Mouse (Mus musculus) E14TG2a.4 (cell line): ENCODE measurements around the gene Trex1.
A peak's percentile ranks its signal among the peaks of the same experiment; 100 is the strongest.

Experiments
- H3K27me3 ChIP-seq: 2 replicates; pipeline ENCODE4 v1.6.1; 2014; ENCODE audit warnings: low read length, control low read depth; ENCODE audit not compliant: insufficient read depth
- H3K36me3 ChIP-seq: 2 replicates; pipeline ENCODE4 v1.6.1; 2014; ENCODE audit warnings: low read length, control low read depth; ENCODE audit not compliant: insufficient read depth
- H3K4me1 ChIP-seq: replicated peaks from 2 replicates; pipeline ENCODE4 v1.6.1; 2014; ENCODE audit warnings: low read depth, low read length, control low read depth
- H3K4me3 ChIP-seq: replicated peaks from 2 replicates; pipeline ENCODE4 v1.5.1; 2014; ENCODE audit warnings: mild to moderate bottlenecking, low read length
- H3K9me3 ChIP-seq: 2 replicates; pipeline ENCODE4 v1.6.1; 2014; ENCODE audit warnings: low read length, control low read depth
- CTCF ChIP-seq: conservative IDR thresholded peaks from 2 replicates; pipeline ENCODE4 v1.5.1; 2014; ENCODE audit warnings: low read length
- NANOG ChIP-seq: IDR thresholded peaks from 2 replicates; pipeline ENCODE4 v1.6.1; 2014; ENCODE audit warnings: borderline replicate concordance, low read length, mixed read lengths
- POU5F1 ChIP-seq: IDR thresholded peaks from 2 replicates; pipeline ENCODE4 v1.6.1; 2014; ENCODE audit warnings: low read length, borderline replicate concordance

Trex1 gene

DNA sequence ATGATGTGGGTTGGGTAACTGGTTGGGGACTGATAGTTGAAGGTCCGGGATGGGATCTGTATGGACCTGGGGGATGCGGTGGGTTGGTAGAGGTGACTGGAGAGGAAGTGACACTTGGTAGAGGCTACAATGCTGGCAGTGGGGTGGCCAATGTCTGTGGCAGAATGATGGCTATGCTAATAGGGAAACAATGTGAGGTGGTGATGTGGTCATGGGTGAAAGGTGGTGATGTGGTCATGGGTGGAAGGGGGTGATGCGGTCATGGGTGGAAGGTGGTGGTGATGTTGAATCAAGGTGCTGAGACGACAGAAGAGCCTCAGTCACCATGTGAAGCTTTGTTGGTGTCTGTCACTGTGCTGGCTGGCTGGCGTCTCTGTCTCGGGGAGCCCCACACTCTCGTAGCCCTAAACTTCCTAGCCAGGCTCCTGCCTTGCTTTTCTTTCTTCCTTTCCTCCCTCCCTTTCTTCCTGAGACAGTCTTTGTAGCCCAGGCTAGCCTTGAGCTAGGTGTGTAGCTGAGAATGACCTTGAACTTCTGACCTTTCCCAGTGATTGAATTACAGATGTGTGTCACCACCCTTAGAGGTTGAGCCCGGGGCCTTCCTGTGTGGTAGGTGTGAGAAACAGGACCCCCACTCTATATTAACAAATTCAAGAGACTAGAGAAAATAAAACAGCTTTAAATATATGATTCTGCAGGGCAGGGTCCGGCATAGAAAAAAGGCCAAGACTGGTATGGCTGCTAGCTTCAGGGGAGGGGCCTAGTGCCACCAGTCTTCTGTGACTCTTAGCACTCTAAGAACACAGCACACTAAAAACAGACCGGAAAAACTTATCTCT is 7.7 kb downstream of the Trex1 start:
- Histone ChIP-seq H3K9me3 (no peaks in the 10 kb centered on the region), H3K4me3 (peak overlapping the region; percentile 30; the same call in 1 of the 2 replicates), H3K36me3 (peaks cover 13% of the 10 kb centered on the region), H3K4me1 (peaks cover 85% of the 10 kb centered on the region), H3K27me3 (no peaks in the 10 kb centered on the region)
- TF ChIP-seq NANOG (no peak), CTCF (no peak), POU5F1 (no peak)

DNA sequence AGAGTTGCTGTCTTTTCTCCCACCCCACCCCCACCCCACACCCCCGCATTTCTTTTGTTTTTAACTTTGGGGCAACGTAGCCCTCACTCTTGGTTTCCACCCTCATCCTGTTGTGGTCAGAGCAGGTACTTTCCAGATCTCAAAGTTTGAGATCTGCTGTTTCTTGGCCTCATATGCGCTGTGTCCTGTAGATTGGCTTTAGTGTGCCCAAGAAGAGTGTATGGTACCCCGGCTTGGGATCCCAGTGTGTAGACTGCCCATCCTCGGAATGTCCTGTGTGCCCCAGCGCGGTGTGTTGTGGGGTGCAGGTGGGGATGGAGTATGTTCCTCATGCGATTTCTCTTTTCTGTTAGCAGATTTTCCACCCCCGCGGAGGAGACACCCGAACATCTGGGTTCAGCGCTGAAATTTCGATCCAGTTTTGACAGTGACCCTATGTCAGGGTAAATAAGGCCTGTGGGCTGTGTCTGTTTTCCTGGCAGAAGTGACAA is 8.5 kb downstream of the Trex1 start:
- Histone ChIP-seq H3K4me3 (peak overlapping the region; percentile 30; the same call in 1 of the 2 replicates), H3K36me3 (peaks cover 5% of the 10 kb centered on the region), H3K27me3 (no peaks in the 10 kb centered on the region), H3K9me3 (no peaks in the 10 kb centered on the region), H3K4me1 (peaks cover 80% of the 10 kb centered on the region)
- no peak for TF ChIP-seq NANOG
- TF ChIP-seq CTCF: no peak
- no peak for TF ChIP-seq POU5F1

DNA sequence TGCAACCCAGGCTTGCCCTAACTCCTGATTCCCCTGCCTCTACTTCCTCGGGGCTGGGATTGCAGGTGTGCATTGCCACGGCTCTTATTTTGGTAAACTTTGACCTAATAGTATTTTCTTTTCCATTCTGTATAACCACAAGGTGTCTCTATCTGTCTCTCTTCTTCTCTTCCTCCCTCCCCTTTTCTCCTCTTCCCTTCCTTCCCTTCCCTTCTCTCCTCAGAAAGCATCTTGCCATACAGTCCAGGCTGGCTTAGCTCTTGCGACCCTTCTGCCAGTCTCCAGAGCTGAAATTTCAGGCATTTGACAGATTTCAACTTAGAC is 8.9 kb downstream of the Trex1 start:
- TF ChIP-seq POU5F1 (no peak), NANOG (no peak), CTCF (no peak)
- Histone ChIP-seq H3K36me3 (peaks cover 5% of the 10 kb centered on the region), H3K4me3 (no peak overlapping the region), H3K9me3 (no peaks in the 10 kb centered on the region), H3K4me1 (peaks cover 76% of the 10 kb centered on the region), H3K27me3 (no peaks in the 10 kb centered on the region)

DNA sequence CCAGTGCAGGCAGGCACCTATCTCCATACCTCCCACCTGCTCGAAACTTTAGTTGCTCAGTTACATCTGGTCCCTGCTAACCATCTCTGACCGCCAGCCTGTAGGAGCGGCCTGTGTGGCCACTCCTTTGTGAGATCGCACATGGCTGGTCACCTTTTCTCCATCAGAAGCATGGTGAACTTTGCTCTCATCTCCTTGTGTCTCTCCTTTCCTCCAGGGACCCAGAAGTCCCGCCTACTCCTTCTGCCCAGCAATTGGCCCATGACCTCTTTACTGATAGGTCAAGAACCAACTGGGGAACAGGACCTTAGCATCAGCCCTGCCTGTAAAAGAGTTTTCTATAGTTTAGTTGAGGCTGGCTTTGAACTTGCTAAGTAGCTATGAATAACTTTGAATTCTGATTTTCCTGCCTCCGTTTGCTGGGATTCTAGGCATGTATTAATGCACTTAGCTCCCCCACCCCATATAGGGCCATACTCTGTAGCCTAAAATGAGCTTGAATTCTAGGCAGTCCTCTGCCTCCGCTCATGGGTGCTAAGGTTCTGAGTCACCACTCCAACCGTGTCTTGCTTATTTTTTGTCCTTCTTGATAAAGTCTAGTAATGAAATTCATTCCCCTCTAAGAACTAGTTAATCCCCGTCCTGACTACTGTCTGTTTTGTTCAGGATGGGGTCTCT is 9.4 kb downstream of the Trex1 start:
- no peaks in the 10 kb centered on the region for H3K9me3 ChIP-seq
- TF ChIP-seq POU5F1 (no peak), CTCF (no peak), NANOG (no peak)
- peaks cover 5% of the 10 kb centered on the region for H3K36me3 ChIP-seq
- H3K4me1 ChIP-seq: peaks cover 71% of the 10 kb centered on the region
- H3K4me3 ChIP-seq: peak overlapping the region; percentile 79
- H3K27me3 ChIP-seq: no peaks in the 10 kb centered on the region

DNA sequence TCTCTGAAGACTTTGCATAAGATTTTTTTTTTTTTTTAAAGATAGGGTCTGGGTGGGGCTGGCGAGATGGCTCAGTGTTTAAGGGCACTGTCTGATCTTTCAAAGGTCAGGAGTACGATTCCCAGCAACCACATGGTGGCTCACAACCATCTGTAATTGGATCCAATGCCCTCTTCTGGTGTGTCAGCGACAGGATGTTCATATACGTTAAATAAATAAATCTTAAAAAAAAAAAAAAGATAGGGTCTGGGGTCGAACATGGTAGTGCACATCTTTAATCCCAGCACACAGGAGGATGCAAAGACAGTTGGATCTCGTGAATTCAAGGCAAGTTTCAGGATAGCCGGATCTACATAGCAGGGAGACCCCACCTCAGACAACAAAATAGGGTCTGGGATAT is 10.2 kb downstream of the Trex1 start:
- Histone ChIP-seq H3K4me3 (peak overlapping the region; percentile 79), H3K9me3 (no peaks in the 10 kb centered on the region), H3K4me1 (peaks cover 62% of the 10 kb centered on the region), H3K36me3 (peaks cover 5% of the 10 kb centered on the region), H3K27me3 (no peaks in the 10 kb centered on the region)
- TF ChIP-seq POU5F1 (no peak), CTCF (no peak), NANOG (no peak)

DNA sequence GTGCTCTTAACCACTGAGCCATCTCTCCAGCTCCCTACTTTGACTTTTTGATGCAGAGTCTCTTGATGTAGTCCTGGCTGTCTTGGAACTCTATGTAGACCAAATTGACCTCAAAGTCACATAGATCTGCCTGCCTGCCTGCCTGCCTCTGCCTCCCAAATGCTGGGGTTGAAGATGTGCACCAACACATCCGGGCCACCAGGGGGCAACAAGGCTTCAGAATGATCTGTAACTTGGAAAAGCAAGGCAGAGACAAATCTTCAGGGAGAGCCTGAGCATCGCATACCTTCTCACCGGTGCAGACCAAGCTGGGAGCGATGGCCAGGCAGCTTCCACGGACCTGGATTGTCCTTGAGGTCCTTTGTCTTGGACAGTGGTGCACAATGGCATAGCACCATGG is 13.2 kb downstream of the Trex1 start:
- peaks cover 37% of the 10 kb centered on the region for H3K4me1 ChIP-seq
- H3K9me3 ChIP-seq: no peaks in the 10 kb centered on the region
- no peak overlapping the region for H3K4me3 ChIP-seq
- peaks cover 10% of the 10 kb centered on the region for H3K36me3 ChIP-seq
- H3K27me3 ChIP-seq: no peaks in the 10 kb centered on the region
- TF ChIP-seq NANOG: no peak
- TF ChIP-seq CTCF: peak; percentile 77

DNA sequence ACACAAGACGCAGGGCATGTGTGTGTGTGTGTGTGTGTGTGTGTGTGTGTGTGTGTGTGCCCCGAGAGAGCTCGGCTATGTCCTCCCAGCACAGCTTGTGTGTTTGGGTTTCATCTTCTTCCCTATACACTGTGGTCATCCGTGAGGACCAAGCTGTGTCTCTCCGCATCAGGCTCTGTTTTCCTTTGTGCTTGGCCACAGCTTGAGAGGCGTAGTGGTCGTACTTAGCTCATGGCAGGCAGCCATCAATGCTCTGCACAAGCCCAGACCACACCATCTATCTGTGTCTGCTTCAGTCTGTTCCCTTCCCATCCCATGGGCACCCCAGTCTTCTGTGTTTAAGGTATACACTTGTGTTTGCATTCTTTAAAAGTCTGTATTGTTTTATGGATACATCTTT is 18.2 kb downstream of the Trex1 start:
- no peak overlapping the region for H3K4me3 ChIP-seq
- no peak for TF ChIP-seq CTCF
- no peak for TF ChIP-seq POU5F1
- peaks cover 9% of the 10 kb centered on the region; the same call in 1 of the 2 replicates for H3K36me3 ChIP-seq
- H3K4me1 ChIP-seq: peaks cover 36% of the 10 kb centered on the region
- H3K9me3 ChIP-seq: no peaks in the 10 kb centered on the region
- H3K27me3 ChIP-seq: no peaks in the 10 kb centered on the region

DNA sequence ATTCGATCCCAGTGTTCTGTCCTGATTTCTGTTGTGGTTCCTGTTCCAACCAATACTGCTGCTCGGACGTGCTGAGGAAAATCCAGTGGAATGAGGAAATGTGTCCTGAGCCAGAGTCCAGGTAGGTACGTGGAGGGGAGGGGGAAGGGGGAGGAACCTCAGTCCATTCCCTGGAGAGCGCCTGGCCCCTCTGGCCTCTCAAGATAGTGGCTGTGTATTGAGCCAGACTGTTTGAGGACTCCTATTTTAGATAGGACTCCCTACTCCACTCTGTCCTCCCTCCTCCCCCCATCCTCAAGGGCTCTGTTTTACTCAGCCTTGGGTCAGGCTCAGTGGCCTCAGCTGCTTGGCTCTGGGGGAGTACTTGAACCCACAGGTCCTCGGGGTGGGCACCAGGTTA is 18.6 kb downstream of the Trex1 start:
- TF ChIP-seq POU5F1 (no peak), NANOG (no peak)
- Histone ChIP-seq H3K4me1 (peaks cover 36% of the 10 kb centered on the region), H3K27me3 (no peaks in the 10 kb centered on the region), H3K9me3 (no peaks in the 10 kb centered on the region), H3K36me3 (peaks cover 9% of the 10 kb centered on the region; the same call in 1 of the 2 replicates), H3K4me3 (no peak overlapping the region)

DNA sequence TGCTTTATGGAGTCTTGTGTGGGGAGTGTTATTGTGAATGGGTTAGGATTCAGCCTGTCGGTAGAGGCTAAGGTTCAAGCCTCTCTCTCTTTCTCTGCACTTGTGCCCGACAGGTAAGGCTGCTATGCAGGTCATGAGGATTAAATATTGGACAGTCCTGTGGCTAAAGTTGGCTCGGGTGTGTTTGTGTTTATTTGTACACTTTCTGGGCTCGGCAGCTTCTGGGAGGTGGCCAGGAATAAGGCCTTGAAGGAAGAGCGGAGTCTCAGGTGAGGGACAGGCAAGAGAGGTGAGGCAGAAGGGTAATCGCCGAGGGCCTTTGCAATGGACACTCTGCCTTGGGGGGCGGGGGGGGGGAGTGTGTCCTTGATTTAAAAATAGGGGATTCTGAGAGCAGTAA is 19.3 kb downstream of the Trex1 start:
- no peak overlapping the region for H3K4me3 ChIP-seq
- no peaks in the 10 kb centered on the region for H3K9me3 ChIP-seq
- peaks cover 9% of the 10 kb centered on the region; the same call in 1 of the 2 replicates for H3K36me3 ChIP-seq
- TF ChIP-seq POU5F1 (no peak), NANOG (no peak), CTCF (no peak)
- peaks cover 36% of the 10 kb centered on the region for H3K4me1 ChIP-seq
- H3K27me3 ChIP-seq: no peaks in the 10 kb centered on the region
